Mouse (Mus musculus) spleen, postnatal 4 days (tissue): ENCODE results near the gene Zkscan17.

Source experiments
- DNase-seq, 2 experiments: peaks; one replicate each; pipeline ENCODE4 v3.0.0; 2022; ENCODE audit warnings: low spot score in 2 of 2

Gene Zkscan17

DNA sequence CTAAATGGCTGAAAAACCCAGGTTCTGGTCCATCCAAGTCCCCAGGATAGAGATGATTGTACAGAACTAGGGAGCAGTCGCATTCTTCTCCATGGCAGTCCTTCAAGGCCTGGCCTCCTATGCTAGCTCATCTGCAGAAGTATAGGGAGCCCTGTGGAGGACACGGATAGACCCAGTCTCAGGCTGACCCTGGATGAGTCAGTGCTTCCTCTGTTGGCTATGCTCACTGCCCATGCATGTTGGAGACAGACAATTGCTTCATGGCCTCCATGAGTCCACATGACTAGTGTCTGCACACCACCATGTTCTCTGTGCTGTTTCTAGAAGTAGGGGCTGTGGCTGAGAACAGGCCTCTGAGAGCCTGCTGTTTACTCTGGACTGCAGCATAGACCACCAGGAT, 70.2 kb downstream of the Zkscan17 start:
- DNase-seq = no peak

DNA sequence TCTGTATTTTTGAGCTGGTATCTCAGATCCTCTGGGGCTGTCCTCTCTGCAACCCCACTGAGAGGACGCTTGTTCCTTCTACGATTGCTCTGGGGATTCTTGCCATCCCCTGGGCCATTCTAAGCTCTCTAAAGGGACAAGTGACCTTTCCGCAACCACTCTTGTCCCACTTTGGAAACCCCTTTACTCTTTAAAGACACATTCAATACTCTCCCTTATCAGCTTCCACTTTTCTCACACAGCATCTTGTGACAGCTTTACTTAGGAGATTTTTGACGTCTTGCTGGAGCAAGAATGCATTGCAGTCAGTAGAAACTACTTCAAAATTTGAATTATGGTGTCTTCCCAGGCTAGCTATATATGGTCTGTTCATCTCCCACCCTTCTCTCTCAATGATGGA, 75.5 kb downstream of the Zkscan17 start, which contains the start of gene Snap47:
Gene Snap47 (minus strand): TSS at position 101 of the 400 bp plus-strand sequence.
- DNase-seq = no peak

- peak in 1 of 2 experiments; percentile 53 for DNase-seq
These were observed 76.2 kb downstream of the Zkscan17 start for GRCm38 (mm10) chr11:59450230-59450771.

DNA sequence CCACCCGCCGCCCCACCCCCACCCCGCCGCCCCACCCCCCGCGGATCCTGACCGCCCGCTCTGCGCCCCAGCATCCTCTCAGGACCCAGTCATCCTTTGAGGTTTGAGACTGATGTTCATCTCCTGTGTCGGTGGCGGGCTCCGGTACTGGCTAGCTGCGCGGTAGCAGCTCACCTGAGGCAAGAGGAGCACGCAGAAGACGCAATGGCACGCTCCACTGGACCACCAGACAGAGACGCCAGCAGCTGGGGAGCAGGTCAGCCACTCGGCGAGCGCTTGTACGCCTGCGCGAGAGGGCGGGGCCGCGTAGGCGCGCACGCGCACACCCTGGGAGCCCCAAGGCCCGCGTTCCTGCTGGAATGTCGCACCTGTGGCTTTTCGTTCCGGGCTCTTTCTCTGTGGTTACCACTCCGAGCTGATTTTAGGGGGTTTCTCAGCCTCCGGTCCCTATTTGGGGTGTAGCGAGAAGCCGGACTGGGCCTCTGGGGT, 76.8 kb downstream of the Zkscan17 start, which contains the start of gene Jmjd4:
Gene Jmjd4 (plus strand): TSS at position 305 of the 489 bp plus-strand sequence.
- peak; percentile 89 to 96 for DNase-seq

- DNase-seq = no peak
These were observed 83.4 kb downstream of the Zkscan17 start for GRCm38 (mm10) chr11:59443102-59443501.

DNA sequence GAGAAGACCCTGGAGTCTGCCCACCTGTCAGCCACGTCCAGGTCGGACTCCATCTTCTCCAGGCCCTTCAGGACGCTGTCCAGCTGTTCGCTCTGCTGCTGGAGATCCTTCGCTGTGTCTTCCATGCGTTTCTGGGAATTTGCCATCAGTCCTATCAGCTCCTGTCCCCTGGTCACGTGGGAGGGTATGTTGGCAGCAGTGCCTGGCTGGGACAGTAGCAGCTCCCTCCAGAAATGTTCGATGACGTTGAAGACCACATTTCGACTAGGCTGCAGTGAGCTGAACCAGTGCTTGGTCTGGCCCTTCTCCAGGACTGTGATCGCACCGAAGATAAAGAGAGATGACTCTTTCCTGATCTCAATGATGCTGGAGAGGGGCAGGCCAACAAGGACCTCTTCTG, 88.6 kb downstream of the Zkscan17 start:
- DNase-seq = no peak
